Mouse (Mus musculus) erythroblast, embryonic 14.5 days (primary cell): Measurements from ENCODE around the gene Gm3893. TPM values are rescaled to one million over a fixed set of nuclear protein-coding genes. Genes with fewer than 3 reads are reported as not detected.
"Not testable (repeated sequence)": the region's sequence is repeated elsewhere in the genome, so short reads cannot be mapped to it uniquely, and the experiment has no call there.

ENCODE experiments used
- H3K27me3 ChIP-seq: 2 replicates; pipeline ENCODE4 v1.6.1; 2012; ENCODE audit warnings: inconsistent platforms; ENCODE audit not compliant: control insufficient read depth
- H3K36me3 ChIP-seq: 2 replicates; pipeline ENCODE4 v1.6.1; 2012; ENCODE audit warnings: mild to moderate bottlenecking, inconsistent platforms; ENCODE audit not compliant: control insufficient read depth
- H3K4me1 ChIP-seq: 2 replicates; pipeline ENCODE4 v1.6.1; 2012; ENCODE audit warnings: inconsistent platforms; ENCODE audit not compliant: control insufficient read depth
- H3K4me3 ChIP-seq: replicated peaks from 2 replicates; pipeline ENCODE3; 2012; ENCODE audit warnings: moderate library complexity, mild to moderate bottlenecking, inconsistent platforms
- H3K9me3 ChIP-seq: 2 replicates; pipeline ENCODE4 v1.6.1; 2012; ENCODE audit warnings: low read length, inconsistent platforms, mixed read lengths; ENCODE audit not compliant: control insufficient read depth
- polyA plus RNA-seq: library from polyadenylated mRNA; stranded (reverse); fragments of >175 nt; gene quantifications from 2 replicates; pipeline ENCODE4 v1.2.3, GENCODE M21; 2012

Gm3893 gene
- not detected in 2 replicates for polyA plus RNA-seq

GRCm38 (mm10) chr4:42090907-42091306 lies at the start of gene Gm3893:
Gene Gm3893, plus strand, starts transcription at chr4:42091207.
- H3K4me1 ChIP-seq, H3K4me3 ChIP-seq, H3K36me3 ChIP-seq, H3K27me3 ChIP-seq, H3K9me3 ChIP-seq: not testable (repeated sequence)

GRCm38 (mm10) chr4:42114517-42114916 lies 23.5 kb downstream of the Gm3893 start, which contains the start of gene Gm13304:
Gene Gm13304, plus strand, starts transcription at chr4:42114817.
- H3K27me3 ChIP-seq, H3K9me3 ChIP-seq, H3K36me3 ChIP-seq, H3K4me3 ChIP-seq, H3K4me1 ChIP-seq: not testable (repeated sequence)

Other genes starting within 250 kb of the Gm3893 start
- not detected in 2 replicates for gene Gm21541, start 187.6 kb upstream of the Gm3893 start, polyA plus RNA-seq
- 0.85 and 0.99 TPM in 2 replicates for gene Gm20878, start 149.6 kb upstream of the Gm3893 start, polyA plus RNA-seq
- gene Fam205a4, start 125.1 kb upstream of the Gm3893 start, polyA plus RNA-seq, result not detected in 2 replicates
- not detected in 2 replicates for gene Gm21093, start 56.5 kb upstream of the Gm3893 start, polyA plus RNA-seq
- not detected in 2 replicates for gene Gm13304, start 23.6 kb downstream of the Gm3893 start, polyA plus RNA-seq
- not detected in 2 replicates for gene Gm13306, start 62.2 kb downstream of the Gm3893 start, polyA plus RNA-seq
- 0.06 TPM in 1 of 2 replicates, not detected in the other for gene Gm13305, start 77.4 kb downstream of the Gm3893 start, polyA plus RNA-seq
- not detected in 2 replicates for gene Gm10600, start 149.4 kb downstream of the Gm3893 start, polyA plus RNA-seq
- not detected in 2 replicates for gene Ccl21b, start 164.6 kb downstream of the Gm3893 start, polyA plus RNA-seq
- 0.97 TPM in 1 of 2 replicates, not detected in the other for gene Gm21953, start 203.1 kb downstream of the Gm3893 start, polyA plus RNA-seq
- not detected in 2 replicates for gene Fam205a3, start 227.1 kb downstream of the Gm3893 start, polyA plus RNA-seq